Mouse (Mus musculus) CH12.LX (cell line): ENCODE measurements around the gene Gm17268.

ENCODE experiments used
- CTCF ChIP-seq, 2 experiments: IDR thresholded peaks in 1 of 2; conservative IDR thresholded peaks in 1 of 2; 2 replicates each; pipeline ENCODE4 v1.5.1; 2011 to 2012; ENCODE audit warnings: low read depth in 2 of 2, low read length in 2 of 2, improper control_type of control experiment in 1 of 2, inconsistent platforms in 1 of 2, mild to moderate bottlenecking in 1 of 2, moderate library complexity in 1 of 2
- E2F4 ChIP-seq: IDR thresholded peaks from 2 replicates; pipeline ENCODE4 v1.6.1; 2011; ENCODE audit warnings: low read depth, low read length, improper control_type of control experiment; ENCODE audit not compliant: insufficient replicate concordance
- GABPA ChIP-seq: IDR thresholded peaks from 2 replicates; pipeline ENCODE4 v1.6.1; 2012; ENCODE audit warnings: low read depth, low read length, improper control_type of control experiment, inconsistent platforms; ENCODE audit not compliant: insufficient replicate concordance
- JUND ChIP-seq: conservative IDR thresholded peaks from 2 replicates; pipeline ENCODE4 v1.6.1; 2011; ENCODE audit warnings: low read depth, low read length, improper control_type of control experiment
- POLR2A ChIP-seq: IDR thresholded peaks from 2 replicates; pipeline ENCODE4 v1.6.1; 2011; ENCODE audit warnings: low read depth, mild to moderate bottlenecking, improper control_type of control experiment, low read length
- SMC3 ChIP-seq: IDR thresholded peaks from 2 replicates; pipeline ENCODE4 v1.6.1; 2011; ENCODE audit warnings: low read depth, low read length, improper control_type of control experiment
- TBP ChIP-seq: conservative IDR thresholded peaks from 2 replicates; pipeline ENCODE4 v1.6.1; 2011; ENCODE audit warnings: low read depth, low read length, improper control_type of control experiment
- USF2 ChIP-seq: conservative IDR thresholded peaks from 2 replicates; pipeline ENCODE4 v1.6.1; 2011; ENCODE audit warnings: low read depth, low read length, improper control_type of control experiment

GRCm38 (mm10) chr11:82041671-82042080 lies 3.3 kb upstream of the Gm17268 start:
- TF ChIP-seq CTCF (conservative IDR thresholded peaks at IDR 0.05 in 1 of 2, IDR thresholded peaks at IDR 0.05 in 1 of 2; ENCODE audit: low read depth in 2 of 2, low read length in 2 of 2) (no peak), POLR2A (no peak), TBP (no peak), GABPA (no peak), SMC3 (no peak), JUND (no peak), USF2 (no peak), E2F4 (no peak)
